Mouse (Mus musculus): Measurements from ENCODE around the gene Galt. TPM values are rescaled to one million over a fixed set of nuclear protein-coding genes. Genes with fewer than 3 reads are reported as not detected.
"Not testable (repeated sequence)": the region's sequence is repeated elsewhere in the genome, so short reads cannot be mapped to it uniquely, and the experiment has no call there.

The Galt gene
- polyA plus RNA-seq, 1 experiment from 2014 or later, result 39.6 TPM

- WGBS, result 33% methylated on average over 8 of the region's 8 CpGs
- Histone ChIP-seq H3K36me3 (ENCODE audit: control insufficient read depth, insufficient read depth, low read length) (no peaks in the 10 kb centered on the region), H3K27ac (ENCODE audit: low read length) (peak overlapping the region; percentile 94), H3K4me3 (ENCODE audit: low read length) (peak overlapping the region; percentile 21), H3K4me1 (replicated peaks; ENCODE audit: control insufficient read depth, insufficient read depth, low read length) (peaks cover 28% of the 10 kb centered on the region), H3K4me2 (ENCODE audit: low read depth, low read length) (peak overlapping the region; percentile 74), H3K27me3 (ENCODE audit: control insufficient read depth, insufficient read depth, low read depth, low read length) (no peaks in the 10 kb centered on the region), H3K9ac (ENCODE audit: low read length) (peak overlapping the region; percentile 1; the same call in 1 of the 2 replicates), H3K9me3 (ENCODE audit: control insufficient read depth, low read length) (no peaks in the 10 kb centered on the region)
- ATAC-seq (ENCODE audit: low read depth), result peak; percentile 39
Observed at GRCm38 (mm10) chr4:41762099-41762687, 7.2 kb downstream of the Galt start.

DNA sequence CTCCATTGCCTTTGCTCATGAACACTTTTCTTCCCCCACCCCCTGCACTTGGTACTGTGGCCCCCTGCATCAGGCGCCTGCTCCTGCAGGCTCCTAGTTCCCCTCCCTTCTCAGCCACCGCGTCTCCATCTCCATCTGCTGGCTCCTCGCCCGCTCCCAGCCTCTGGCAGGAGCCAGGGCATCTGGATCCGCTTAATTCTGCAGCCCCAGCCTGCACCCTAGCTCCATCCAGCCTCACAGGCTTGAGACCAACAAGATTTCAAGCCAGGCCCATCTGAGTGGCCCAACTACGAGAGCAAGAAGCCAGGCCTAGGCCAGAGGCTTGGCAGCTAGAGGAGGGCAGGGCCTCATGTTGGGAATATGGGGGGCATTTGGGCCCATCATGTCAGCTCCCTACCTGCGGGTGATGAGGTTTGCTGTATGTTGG is 7.7 kb downstream of the Galt start:
- ATAC-seq (ENCODE audit: low read depth), result peak; percentile 18
- not testable (repeated sequence) for H3K36me3 ChIP-seq (ENCODE audit: control insufficient read depth, insufficient read depth, low read length); H3K27me3 ChIP-seq (ENCODE audit: control insufficient read depth, insufficient read depth, low read depth, low read length); H3K9me3 ChIP-seq (ENCODE audit: control insufficient read depth, low read length); H3K9ac ChIP-seq (ENCODE audit: low read length)
- WGBS, result 36% methylated on average over 8 of the region's 8 CpGs
- H3K4me3 ChIP-seq (ENCODE audit: low read length), result peak overlapping the region; percentile 21
- peak overlapping the region; percentile 94 for H3K27ac ChIP-seq (ENCODE audit: low read length)
- peak overlapping the region; percentile 74 for H3K4me2 ChIP-seq (ENCODE audit: low read depth, low read length)
- H3K4me1 ChIP-seq (replicated peaks; ENCODE audit: control insufficient read depth, insufficient read depth, low read length), result peaks cover 28% of the 10 kb centered on the region

DNA sequence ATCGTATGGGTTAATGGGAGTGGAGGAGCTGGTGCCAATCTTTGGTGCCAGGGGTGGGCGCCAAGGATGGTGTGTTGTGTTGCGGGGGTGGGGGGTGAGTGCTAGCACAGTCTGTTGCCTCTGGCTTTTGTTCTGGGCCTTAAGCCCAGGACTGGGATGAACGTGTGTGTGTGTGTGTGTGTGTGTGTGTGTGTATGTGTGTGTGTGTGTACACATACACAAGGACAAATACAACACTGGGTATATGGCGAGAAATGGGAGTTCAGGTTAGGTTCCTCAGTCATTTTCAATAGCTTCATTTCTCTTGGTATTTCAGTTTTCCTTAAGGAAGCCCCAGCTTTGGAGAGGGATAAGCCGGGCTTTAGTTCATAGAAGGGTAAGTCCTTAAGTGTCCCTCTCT is 8.1 kb downstream of the Galt start:
- H3K27ac ChIP-seq (ENCODE audit: low read length); H3K36me3 ChIP-seq (ENCODE audit: control insufficient read depth, insufficient read depth, low read length); H3K4me2 ChIP-seq (ENCODE audit: low read depth, low read length); H3K9ac ChIP-seq (ENCODE audit: low read length); H3K9me3 ChIP-seq (ENCODE audit: control insufficient read depth, low read length); H3K27me3 ChIP-seq (ENCODE audit: control insufficient read depth, insufficient read depth, low read depth, low read length); H3K4me3 ChIP-seq (ENCODE audit: low read length); ATAC-seq (ENCODE audit: low read depth): not testable (repeated sequence)
- WGBS, result 64% methylated on average over 3 of the region's 6 CpGs
- peaks cover 28% of the 10 kb centered on the region for H3K4me1 ChIP-seq (replicated peaks; ENCODE audit: control insufficient read depth, insufficient read depth, low read length)

DNA sequence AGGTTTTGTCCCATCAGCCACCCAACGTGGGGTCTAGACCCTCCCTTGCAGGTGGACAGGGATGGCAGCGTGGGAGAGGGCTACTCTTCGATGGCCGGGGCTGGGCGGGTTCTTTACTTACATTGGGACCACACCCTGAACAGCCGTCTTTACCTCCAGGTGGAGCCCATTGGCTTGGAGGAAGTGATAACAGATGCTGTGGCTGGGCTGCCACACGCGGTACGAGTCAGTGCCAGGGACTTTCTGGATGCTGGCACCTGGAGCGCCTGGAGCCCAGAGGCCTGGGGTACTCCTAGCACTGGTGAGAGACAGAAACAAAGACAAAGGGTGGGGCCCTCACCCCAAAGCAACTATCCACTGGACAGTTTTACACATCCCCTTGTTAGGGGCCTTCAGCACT is 12.3 kb downstream of the Galt start:
- not testable (repeated sequence) for ATAC-seq (ENCODE audit: low read depth)

DNA sequence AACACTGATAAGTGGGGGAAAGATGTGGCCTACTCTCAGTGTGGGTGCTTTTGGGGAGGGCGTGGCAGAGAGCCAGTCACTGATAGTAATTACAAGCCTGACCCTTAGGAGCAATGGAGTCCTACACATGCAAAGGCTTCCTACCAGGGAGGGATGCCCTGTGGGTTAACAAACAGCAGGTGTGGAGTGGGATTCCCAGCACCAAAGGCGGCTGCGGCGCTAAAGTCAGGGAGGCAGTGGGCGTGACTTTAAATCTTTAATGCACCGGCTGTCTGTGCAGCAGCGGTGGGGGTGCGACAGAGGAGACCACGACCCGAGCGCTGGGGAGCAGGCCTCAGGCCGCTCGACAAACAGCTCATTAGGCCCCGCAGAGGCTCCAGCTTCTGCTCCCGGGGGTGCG is 17.9 kb downstream of the Galt start:
- not testable (repeated sequence) for H3K9me3 ChIP-seq (ENCODE audit: control insufficient read depth, low read length); H3K27ac ChIP-seq (ENCODE audit: low read length); H3K4me1 ChIP-seq (replicated peaks; ENCODE audit: control insufficient read depth, insufficient read depth, low read length); H3K36me3 ChIP-seq (ENCODE audit: control insufficient read depth, insufficient read depth, low read length); ATAC-seq (ENCODE audit: low read depth); H3K27me3 ChIP-seq (ENCODE audit: control insufficient read depth, insufficient read depth, low read depth, low read length)
- WGBS, result 7% methylated on average over 7 of the region's 16 CpGs
- Histone ChIP-seq H3K9ac (ENCODE audit: low read length) (peak overlapping the region; percentile 11; the same call in 1 of the 2 replicates), H3K4me2 (ENCODE audit: low read depth, low read length) (peak overlapping the region; percentile 45), H3K4me3 (ENCODE audit: low read length) (peak overlapping the region; percentile 27)

More for the DNA sequence above, 12.3 kb downstream of the Galt start:
- not testable (repeated sequence) for H3K27ac ChIP-seq (ENCODE audit: low read length); H3K4me3 ChIP-seq (ENCODE audit: low read length); H3K9me3 ChIP-seq (ENCODE audit: control insufficient read depth, low read length); H3K27me3 ChIP-seq (ENCODE audit: control insufficient read depth, insufficient read depth, low read depth, low read length); H3K36me3 ChIP-seq (ENCODE audit: control insufficient read depth, insufficient read depth, low read length); H3K9ac ChIP-seq (ENCODE audit: low read length); H3K4me1 ChIP-seq (replicated peaks; ENCODE audit: control insufficient read depth, insufficient read depth, low read length); H3K4me2 ChIP-seq (ENCODE audit: low read depth, low read length)
- WGBS, result 81% methylated on average over 10 of the region's 10 CpGs

DNA sequence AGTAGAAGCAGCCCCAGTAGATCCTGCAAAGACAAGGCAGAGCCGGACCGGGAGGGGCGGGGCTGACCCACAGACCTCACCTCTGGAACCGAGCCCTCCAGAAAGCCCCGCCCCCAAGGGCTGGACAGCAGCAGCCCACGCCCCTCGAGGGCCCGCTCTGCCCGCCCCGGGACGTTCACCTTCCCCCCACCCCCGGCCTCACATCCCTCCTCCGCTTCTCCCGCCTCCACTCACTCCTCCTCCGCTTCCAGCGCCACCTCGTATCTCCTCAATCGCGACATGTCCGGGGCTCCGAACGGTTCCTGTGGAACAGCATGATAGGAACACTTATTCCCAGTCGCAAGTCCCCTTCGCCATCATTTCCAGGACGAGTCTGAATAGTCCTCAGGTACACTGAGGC is 18.5 kb downstream of the Galt start:
- not testable (repeated sequence) for H3K4me1 ChIP-seq (replicated peaks; ENCODE audit: control insufficient read depth, insufficient read depth, low read length); H3K27ac ChIP-seq (ENCODE audit: low read length); H3K36me3 ChIP-seq (ENCODE audit: control insufficient read depth, insufficient read depth, low read length); H3K9me3 ChIP-seq (ENCODE audit: control insufficient read depth, low read length); ATAC-seq (ENCODE audit: low read depth); H3K27me3 ChIP-seq (ENCODE audit: control insufficient read depth, insufficient read depth, low read depth, low read length); H3K9ac ChIP-seq (ENCODE audit: low read length)
- under 1% methylated on average over 16 of the region's 25 CpGs for WGBS
- Histone ChIP-seq H3K4me3 (ENCODE audit: low read length) (peak overlapping the region; percentile 46), H3K4me2 (ENCODE audit: low read depth, low read length) (peak overlapping the region; percentile 51)

DNA sequence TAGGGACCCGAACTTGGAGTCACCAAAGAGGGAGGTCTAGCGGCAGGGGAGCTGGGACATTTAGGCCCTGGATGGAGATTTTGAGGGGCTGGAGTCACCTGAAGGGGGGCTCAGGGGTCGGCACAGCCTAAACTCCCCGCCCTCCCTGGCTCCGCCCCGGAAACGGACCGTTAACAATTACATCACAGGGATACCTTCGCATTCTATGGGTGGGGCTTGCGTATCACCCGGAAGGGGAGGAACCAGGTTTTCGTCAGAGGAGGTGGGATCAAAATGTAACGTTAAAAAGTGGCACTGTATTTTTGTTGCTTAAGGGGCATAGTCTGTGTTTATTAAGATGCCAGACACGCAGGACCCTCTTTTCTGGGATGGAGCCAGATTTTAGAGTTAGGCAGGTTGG is 19.0 kb downstream of the Galt start, which contains the start of gene Ccl27a:
TSS of gene Ccl27a (minus strand) at position 246 of the 400 bp plus-strand sequence.
- 3% methylated on average over 12 of the region's 14 CpGs for WGBS

GRCm38 (mm10) chr4:41774506-41774905 is 19.5 kb downstream of the Galt start:
- ATAC-seq (ENCODE audit: low read depth); H3K27ac ChIP-seq (ENCODE audit: low read length); H3K9me3 ChIP-seq (ENCODE audit: control insufficient read depth, low read length); H3K36me3 ChIP-seq (ENCODE audit: control insufficient read depth, insufficient read depth, low read length); H3K4me1 ChIP-seq (replicated peaks; ENCODE audit: control insufficient read depth, insufficient read depth, low read length); H3K27me3 ChIP-seq (ENCODE audit: control insufficient read depth, insufficient read depth, low read depth, low read length); H3K9ac ChIP-seq (ENCODE audit: low read length): not testable (repeated sequence)
- Histone ChIP-seq H3K4me3 (ENCODE audit: low read length) (peak overlapping the region; percentile 46), H3K4me2 (ENCODE audit: low read depth, low read length) (peak overlapping the region; percentile 46)
- WGBS, result 63% methylated on average over 3 of the region's 3 CpGs

More for the DNA sequence above, 19.0 kb downstream of the Galt start, which contains the start of gene Ccl27a:
- H3K9me3 ChIP-seq (ENCODE audit: control insufficient read depth, low read length); H3K4me1 ChIP-seq (replicated peaks; ENCODE audit: control insufficient read depth, insufficient read depth, low read length); H3K36me3 ChIP-seq (ENCODE audit: control insufficient read depth, insufficient read depth, low read length); H3K27ac ChIP-seq (ENCODE audit: low read length); H3K27me3 ChIP-seq (ENCODE audit: control insufficient read depth, insufficient read depth, low read depth, low read length); H3K9ac ChIP-seq (ENCODE audit: low read length); ATAC-seq (ENCODE audit: low read depth): not testable (repeated sequence)
- Histone ChIP-seq H3K4me2 (ENCODE audit: low read depth, low read length) (peak within 1 kb of the TSS; percentile 51), H3K4me3 (ENCODE audit: low read length) (peak within 1 kb of the TSS; percentile 46)

DNA sequence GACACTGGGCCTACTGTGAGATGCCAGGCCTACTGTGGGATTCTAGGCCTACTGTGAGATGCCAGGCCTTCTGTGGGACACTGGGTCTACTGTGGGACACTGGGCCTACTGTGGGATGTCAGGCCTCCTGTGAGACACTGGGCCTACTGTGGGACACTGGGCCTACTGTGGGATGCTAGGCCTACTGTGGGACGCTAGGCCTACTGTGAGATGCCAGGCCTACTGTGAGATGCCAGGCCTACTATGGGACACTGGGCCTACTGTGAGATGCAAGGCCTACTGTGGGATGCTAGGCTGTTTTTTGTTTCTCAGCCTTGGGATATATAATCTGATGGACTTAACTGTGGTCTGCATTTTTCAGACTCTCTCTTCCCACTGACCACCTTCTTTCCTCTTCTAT is 20.8 kb downstream of the Galt start:
- not testable (repeated sequence) for H3K36me3 ChIP-seq (ENCODE audit: control insufficient read depth, insufficient read depth, low read length); H3K4me2 ChIP-seq (ENCODE audit: low read depth, low read length); H3K27ac ChIP-seq (ENCODE audit: low read length); H3K9ac ChIP-seq (ENCODE audit: low read length); ATAC-seq (ENCODE audit: low read depth); H3K4me1 ChIP-seq (replicated peaks; ENCODE audit: control insufficient read depth, insufficient read depth, low read length); H3K27me3 ChIP-seq (ENCODE audit: control insufficient read depth, insufficient read depth, low read depth, low read length); H3K9me3 ChIP-seq (ENCODE audit: control insufficient read depth, low read length); H3K4me3 ChIP-seq (ENCODE audit: low read length)
- WGBS, result 63% methylated on average over 1 of the region's 1 CpGs

GRCm38 (mm10) chr4:41781271-41781670 is 26.2 kb downstream of the Galt start:
- H3K36me3 ChIP-seq (ENCODE audit: control insufficient read depth, insufficient read depth, low read length); H3K4me1 ChIP-seq (replicated peaks; ENCODE audit: control insufficient read depth, insufficient read depth, low read length); H3K27me3 ChIP-seq (ENCODE audit: control insufficient read depth, insufficient read depth, low read depth, low read length); H3K27ac ChIP-seq (ENCODE audit: low read length); ATAC-seq (ENCODE audit: low read depth); H3K4me2 ChIP-seq (ENCODE audit: low read depth, low read length); H3K4me3 ChIP-seq (ENCODE audit: low read length); H3K9me3 ChIP-seq (ENCODE audit: control insufficient read depth, low read length); H3K9ac ChIP-seq (ENCODE audit: low read length): not testable (repeated sequence)
- 23% methylated on average over 7 of the region's 9 CpGs for WGBS
